Mouse (Mus musculus) layer of hippocampus, adult 9-11 months (tissue): ENCODE data around the gene Actr1a.

ENCODE experiments used
- DNase-seq: peaks from one replicate; pipeline ENCODE4 v3.0.0; 2022

The Actr1a gene

GRCm38 (mm10) chr19:46349550-46349949, 46.0 kb downstream of the Actr1a start:
- no peak for DNase-seq

DNA sequence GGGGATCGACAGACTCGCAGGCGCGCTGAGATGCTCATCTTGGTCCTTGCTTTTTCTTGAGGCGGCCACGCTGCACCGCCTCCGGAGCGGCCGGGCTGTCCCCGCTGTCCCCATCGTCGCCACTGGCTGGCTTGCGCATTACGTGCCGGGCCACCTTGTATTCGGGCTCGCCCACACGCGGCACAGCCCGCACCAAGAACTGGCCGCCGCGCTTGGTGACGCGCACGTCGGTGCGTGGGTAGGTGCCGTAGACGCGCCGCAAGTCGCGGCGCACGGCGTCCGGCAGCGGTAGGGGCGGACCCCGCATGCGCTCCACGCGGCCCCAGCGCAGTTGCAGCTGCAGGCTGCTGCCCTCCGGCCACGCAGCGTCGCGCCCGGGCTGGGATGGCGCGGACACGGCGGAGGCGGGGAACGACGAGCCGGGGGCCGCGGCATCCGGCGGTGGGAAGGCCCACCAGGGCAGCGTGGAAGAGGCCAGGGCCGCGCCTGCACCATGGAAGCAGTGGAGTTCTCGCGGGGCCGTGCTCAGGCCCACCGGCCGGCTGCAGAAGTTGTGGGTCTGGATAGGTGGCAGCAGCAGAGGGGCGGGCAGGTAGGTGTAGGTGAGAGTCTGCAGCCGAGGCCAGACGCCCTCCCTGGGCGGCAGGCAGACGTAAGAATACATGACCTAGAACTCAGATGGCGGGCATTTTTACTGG, 46.6 kb downstream of the Actr1a start:
- DNase-seq, result peak; percentile 94

- DNase-seq, result no peak
These were observed 47.4 kb downstream of the Actr1a start for GRCm38 (mm10) chr19:46347936-46348668.

GRCm38 (mm10) chr19:46347146-46347545, 48.4 kb downstream of the Actr1a start:
- DNase-seq, result no peak

GRCm38 (mm10) chr19:46344710-46345419, 50.7 kb downstream of the Actr1a start:
- no peak for DNase-seq

DNA sequence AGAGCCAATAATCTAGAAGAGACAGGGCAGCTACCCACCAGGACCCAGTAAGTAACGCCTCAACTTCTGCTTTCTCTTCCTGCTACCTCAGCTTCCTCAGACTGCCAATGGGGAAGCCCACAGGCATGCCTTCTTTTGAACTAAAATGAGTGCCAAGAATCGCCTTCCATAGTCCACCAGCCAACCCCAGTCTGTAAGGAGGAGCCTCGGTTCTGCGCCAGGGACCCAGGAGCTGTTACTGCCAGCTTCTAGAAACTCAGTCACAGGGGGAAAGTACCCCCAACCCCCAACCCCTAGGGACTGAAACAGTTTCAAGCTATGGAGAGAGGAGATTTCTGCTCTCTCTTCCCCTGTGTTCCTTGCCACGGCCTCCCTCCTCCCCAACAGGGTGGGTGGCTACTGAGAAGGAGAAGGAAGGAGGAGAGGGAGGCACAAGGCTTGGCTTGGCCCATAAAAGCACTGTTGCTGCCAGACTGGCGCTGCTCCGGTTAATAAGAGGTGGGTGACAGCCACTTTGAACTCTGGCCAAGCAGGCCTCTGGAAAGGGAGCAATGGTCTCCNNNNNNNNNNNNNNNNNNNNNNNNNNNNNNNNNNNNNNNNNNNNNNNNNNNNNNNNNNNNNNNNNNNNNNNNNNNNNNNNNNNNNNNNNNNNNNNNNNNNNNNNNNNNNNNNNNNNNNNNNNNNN, 56.1 kb downstream of the Actr1a start:
- DNase-seq, result peak; percentile 70

DNA sequence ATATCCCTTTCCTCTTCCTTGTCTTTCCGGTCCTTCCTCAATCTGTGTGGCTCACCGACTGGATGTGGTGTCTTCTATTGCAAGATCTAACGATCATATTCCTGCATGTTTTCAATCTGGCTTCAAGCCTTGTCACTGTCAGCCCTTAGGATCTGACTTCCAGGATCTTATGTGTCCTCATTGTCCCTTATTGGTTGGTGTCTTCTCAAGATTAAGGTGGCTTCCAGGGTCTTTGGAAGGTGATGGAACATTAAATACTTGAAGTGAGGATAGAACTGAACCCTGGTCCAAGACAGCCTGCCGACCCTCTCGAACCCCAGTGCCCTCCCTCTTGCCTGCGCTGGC, 56.6 kb downstream of the Actr1a start:
- DNase-seq, result no peak

GRCm38 (mm10) chr19:46338331-46338936, 57.1 kb downstream of the Actr1a start, which contains the start of gene Cuedc2:
TSS of gene Cuedc2 (minus strand) at chr19:46338702.
- peak; percentile 96 for DNase-seq

- DNase-seq, result no peak
These were observed 57.7 kb downstream of the Actr1a start for GRCm38 (mm10) chr19:46337719-46338330.

GRCm38 (mm10) chr19:46333906-46334305, 61.6 kb downstream of the Actr1a start:
- DNase-seq, result peak; percentile 32

DNA sequence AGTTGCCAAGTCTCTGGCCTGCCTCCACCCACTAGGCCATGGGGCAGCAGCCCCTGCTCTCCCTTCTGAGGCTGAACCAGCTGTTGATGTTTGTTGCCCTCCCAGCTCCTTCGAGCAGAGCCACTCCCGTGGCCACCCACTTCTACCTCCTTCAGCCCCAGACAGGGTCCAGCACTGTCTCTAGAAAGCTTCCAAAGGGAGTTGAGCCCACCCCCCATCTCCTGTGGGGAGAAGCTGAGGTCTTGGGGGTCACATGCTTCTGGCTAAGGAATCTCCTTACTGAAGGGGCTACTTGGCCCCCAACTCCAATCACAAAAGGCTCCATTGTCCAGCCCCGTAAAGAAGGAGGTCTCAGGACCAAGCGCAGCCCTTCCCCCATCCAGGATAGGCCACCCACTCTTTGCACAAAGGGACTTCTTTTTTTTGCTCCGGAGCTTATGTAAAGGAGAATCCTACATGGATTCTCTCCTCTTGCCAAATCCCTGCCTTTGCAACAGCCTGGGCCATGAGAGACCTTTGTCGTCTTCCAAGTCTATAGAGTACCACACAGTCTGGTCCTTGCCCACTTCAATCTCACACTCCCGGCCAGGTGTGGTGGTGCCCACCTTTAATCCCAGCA, 62.7 kb downstream of the Actr1a start:
- DNase-seq, result no peak

GRCm38 (mm10) chr19:46331936-46332335, 63.6 kb downstream of the Actr1a start:
- no peak for DNase-seq

DNA sequence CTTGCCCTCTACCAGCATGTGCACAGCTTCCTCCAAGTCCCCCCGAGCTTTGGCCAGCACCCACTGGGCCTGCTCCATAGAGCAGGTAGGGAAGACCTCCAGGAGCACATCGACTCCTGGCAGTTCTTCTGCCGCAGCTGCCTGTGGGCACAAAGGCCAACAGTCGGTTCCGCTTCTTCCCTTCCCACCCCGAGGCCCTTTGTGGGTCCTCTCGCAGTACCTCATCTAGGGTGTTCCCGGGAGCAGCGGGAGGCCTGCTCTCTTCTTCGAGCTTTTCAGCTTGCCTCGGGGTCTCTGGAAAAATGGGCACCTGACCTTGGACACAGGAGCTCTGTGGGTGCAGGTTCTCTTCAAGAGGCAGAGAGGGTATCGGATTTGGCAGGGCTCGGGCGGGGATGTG, 64.2 kb downstream of the Actr1a start:
- peak; percentile 9 for DNase-seq

- peak; percentile 14 for DNase-seq
These were observed 64.9 kb downstream of the Actr1a start for GRCm38 (mm10) chr19:46330696-46331095.

GRCm38 (mm10) chr19:46329951-46330350, 65.6 kb downstream of the Actr1a start:
- DNase-seq, result peak; percentile 72

DNA sequence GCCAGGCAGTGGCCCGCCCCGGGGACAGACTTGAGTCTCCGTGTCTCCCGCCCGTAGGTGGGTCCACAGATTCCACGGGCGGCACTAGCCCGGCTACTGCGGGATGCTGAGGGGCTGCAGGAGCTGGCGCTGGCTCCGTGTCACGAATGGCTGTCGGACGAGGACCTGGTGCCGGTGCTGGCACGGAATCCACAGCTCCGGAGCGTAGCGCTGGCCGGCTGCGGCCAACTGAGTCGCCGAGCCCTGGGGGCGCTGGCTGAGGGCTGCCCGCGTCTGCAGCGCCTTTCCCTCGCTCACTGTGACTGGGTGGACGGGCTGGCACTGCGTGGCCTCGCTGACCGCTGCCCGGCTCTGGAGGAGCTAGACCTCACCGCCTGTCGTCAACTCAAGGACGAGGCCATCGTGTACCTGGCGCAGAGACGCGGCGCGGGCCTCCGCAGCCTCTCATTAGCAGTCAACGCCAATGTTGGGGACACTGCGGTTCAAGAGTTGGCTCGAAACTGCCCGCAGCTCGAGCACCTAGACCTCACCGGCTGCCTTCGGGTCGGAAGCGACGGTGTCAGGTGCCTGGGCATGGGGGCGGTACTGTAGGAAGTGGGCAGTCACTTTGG, 66.4 kb downstream of the Actr1a start:
- DNase-seq, result peak; percentile 14

DNA sequence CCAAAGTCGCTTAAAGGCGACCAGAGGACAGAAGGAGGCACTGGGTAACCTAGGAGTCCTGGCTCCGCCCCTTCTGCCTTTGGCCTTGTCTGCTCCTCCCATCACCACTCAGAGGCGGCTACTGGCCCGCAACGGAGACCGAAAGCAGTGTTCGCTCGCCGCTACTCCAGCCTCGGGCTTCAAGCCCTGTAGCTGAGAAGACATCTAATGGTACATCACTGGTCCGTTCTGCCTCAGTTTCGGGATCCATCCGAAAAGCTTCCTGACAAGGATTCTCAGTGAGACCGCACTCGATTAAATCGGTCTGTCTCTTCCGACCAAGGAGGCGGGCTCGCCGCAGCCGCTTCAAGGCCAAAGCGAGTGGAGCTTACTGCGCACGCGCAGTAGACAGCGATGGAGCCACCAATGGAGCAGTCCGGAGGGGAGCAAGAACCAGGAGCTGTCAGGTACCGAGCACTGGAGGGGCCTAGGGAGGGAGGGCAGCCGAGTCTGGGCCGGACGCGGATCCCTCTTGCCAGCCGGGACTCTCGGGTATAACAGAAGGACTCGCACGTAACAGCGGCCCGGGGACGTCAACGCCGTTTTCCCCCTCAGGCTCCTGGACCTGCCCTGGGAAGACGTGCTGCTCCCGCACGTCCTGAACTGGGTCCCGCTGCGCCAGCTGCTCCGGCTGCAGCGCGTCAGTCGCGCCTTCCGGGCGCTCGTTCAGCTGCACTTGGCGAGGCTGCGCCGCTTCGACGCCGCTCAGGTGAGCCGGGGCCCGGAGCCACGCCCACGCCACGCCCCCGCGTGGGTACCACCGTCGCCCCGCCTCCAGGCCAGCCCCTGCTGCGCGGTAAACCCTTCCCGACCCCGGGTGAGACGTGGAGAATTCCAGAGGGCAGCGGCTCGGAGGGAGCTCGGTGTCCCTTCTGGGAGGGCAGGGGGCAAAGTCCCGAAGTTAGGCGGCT, 67.2 kb downstream of the Actr1a start, which contains the start of gene Fbxl15:
Gene Fbxl15, plus strand, starts transcription at position 104 of the 950 bp plus-strand sequence.
- peak; percentile 98 for DNase-seq

- no peak for DNase-seq
These were observed 68.0 kb downstream of the Actr1a start for GRCm38 (mm10) chr19:46327531-46328064.
